Mouse (Mus musculus): ENCODE results near the gene 2410141K09Rik.
"Not testable (repeated sequence)": the region's sequence is repeated elsewhere in the genome, so short reads cannot be mapped to it uniquely, and the experiment has no call there.

Gene 2410141K09Rik

DNA sequence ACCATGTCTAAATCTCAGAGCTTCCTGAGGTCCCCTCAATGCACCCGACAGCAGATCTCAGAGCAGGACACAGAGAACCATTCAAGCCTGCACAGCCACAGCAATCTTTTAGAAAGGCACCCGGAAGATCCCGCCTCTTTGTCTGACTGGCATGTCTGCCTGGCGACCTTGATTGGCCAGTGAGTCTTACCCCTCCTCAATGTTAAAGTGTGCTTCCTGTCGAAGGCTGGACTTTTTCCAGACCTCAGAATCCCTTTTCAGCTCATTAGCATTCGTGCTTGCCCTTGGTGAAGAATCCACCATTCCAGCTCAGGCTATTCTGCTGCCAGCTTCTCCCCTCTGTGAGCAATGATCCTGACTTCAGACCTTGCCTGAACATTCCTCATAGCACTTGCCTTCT is at the start of gene 2410141K09Rik:
Gene 2410141K09Rik (minus strand): TSS at position 101 of the 400 bp plus-strand sequence.
- DNase-seq (ENCODE audit: low read depth, low spot score), result not testable (repeated sequence)

DNA sequence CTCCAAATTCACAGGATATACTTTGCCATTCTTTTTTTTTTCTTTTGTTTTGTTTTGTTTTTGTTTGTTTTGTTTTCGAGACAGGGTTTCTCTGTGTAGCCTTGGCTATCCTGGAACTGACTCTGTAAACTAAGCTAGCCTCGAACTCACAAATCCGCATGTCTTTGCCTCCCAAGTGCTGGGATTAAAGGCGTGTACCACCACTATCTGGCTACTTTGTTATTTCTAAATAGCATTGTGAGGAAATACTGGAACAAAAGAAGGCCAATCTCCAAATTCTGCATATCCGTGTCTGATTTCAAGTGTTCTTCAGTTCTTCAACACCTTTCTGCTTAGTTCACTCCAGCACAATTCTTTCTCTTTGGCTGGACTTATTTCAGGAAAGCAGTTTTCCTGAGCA is 14.1 kb downstream of the 2410141K09Rik start:
- not testable (repeated sequence) for DNase-seq (ENCODE audit: low read depth, low spot score)

DNA sequence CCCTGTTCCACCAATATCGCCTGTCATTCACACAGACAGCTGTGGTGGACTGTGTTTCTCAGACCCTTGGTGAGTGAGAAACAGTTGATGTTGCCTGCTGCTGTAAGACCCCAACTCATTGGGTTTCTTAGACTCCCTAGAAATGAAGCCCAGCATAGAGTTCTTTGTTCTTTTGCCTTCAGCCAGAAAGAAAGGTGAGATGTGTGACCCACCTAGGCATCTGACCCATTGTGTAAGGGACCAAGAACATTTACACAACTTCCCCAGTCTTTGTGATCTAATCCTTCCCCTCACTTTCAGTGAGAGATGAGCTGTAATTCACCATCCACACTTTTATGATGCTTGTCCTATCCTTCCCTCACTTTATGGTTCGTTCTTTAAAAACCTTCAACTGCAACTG is 26.0 kb downstream of the 2410141K09Rik start:
- DNase-seq (ENCODE audit: low read depth, low spot score), result not testable (repeated sequence)

All from c-Kit-negative CD71-positive TER-119-positive erythroid progenitor cells, embryonic 14.5 days (primary cell).